Mouse (Mus musculus): ENCODE data around the gene Adam15.

DNA sequence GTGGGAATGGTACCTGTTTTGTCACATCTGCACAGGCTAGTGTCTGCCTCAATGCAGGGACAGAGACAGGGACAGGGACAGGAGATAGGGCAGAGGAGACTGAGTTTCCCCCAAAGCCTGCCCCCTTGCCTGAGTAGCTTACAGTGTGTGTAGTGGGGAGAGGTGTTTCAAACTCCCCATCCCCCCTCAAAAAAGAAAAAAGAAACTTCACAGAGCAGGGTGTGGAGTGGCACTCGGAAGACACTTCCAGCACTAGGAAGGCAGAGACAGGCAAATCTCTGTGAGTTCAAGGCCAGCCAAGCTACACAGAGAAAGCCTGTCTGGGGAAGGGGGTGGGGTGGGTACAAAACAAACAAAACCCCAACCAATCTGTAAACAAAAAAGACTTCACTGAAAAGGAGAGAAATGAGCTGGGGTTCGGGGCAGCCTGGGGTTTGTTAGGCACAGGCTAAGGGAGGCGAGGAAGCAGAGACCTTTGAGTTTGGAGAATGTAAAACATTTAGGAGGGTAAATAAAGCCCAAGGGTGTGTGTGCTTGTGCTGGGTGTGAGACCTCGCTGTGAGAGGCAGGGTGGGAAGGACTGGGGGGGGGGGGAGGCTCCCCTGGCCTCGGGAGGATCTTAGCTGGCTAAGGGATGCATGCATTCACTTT, 23.9 kb upstream of the Adam15 start:
- TF ChIP-seq ZC3H11A (IDR thresholded peaks at IDR 0.05; ENCODE audit: borderline replicate concordance, low read depth, low read length) (no peak), CHD2 (IDR thresholded peaks at IDR 0.05; ENCODE audit: low read depth, low read length) (no peak), HCFC1 (IDR thresholded peaks at IDR 0.05; ENCODE audit: borderline replicate concordance, insufficient read depth, low read length) (no peak), ZNF384 (IDR thresholded peaks at IDR 0.05; ENCODE audit: low read depth, low read length) (no peak), MAFK (IDR thresholded peaks at IDR 0.05; ENCODE audit: insufficient read depth, low read depth, low read length) (no peak)

Measured in ES-E14 (cell line).